8 mouse cellular contexts compared by ENCODE assay signal in genomic region chr2:160646144-160646844, GRCm38 (mm10). TPM values are rescaled to one million over a fixed set of nuclear protein-coding genes. Genes with fewer than 3 reads are reported as not detected.
DNase-seq lines count a peak whose midpoint lies in the region; ATAC-seq and TF ChIP-seq lines count a peak whose summit lies in the region.

No protein-coding gene starts in this region.

- H3K9me3 ChIP-seq in embryonic facial prominence, embryonic 10.5 days = no peaks in the 10 kb centered on the region
- H3K9me3 ChIP-seq in heart, embryonic 11.5 days (replicated peaks; ENCODE audit: control insufficient read depth, low read length) = no peaks in the 10 kb centered on the region
- no peaks in the 10 kb centered on the region for H3K9me3 ChIP-seq in kidney, embryonic 15.5 days (replicated peaks)
- no peaks in the 10 kb centered on the region for H3K9me3 ChIP-seq in liver, embryonic 15.5 days (replicated peaks)
- no peaks in the 10 kb centered on the region for H3K9me3 ChIP-seq in neural tube, embryonic 11.5 days (ENCODE audit: control insufficient read depth, low read length)
- no peaks in the 10 kb centered on the region for H3K9me3 ChIP-seq in stomach, postnatal 0 days (ENCODE audit: control insufficient read depth, low read length)

- peak overlapping the region; percentile 97 for H3K9ac ChIP-seq in heart, embryonic 11.5 days (ENCODE audit: low read depth, low read length)
- peak overlapping the region; percentile 100 for H3K9ac ChIP-seq in kidney, embryonic 15.5 days
- H3K9ac ChIP-seq in liver, embryonic 15.5 days = peak overlapping the region; percentile 100
- H3K9ac ChIP-seq in neural tube, embryonic 11.5 days (ENCODE audit: low read length) = peak overlapping the region; percentile 100
- peak overlapping the region; percentile 100 for H3K9ac ChIP-seq in stomach, postnatal 0 days (ENCODE audit: low read length)

- under 1% methylated on average over 72 of the region's 76 CpGs for WGBS in embryonic facial prominence, embryonic 10.5 days
- under 1% methylated on average over 68 of the region's 76 CpGs for WGBS in heart, embryonic 11.5 days (ENCODE audit: insufficient replicate concordance)
- under 1% methylated on average over 76 of the region's 76 CpGs for WGBS in kidney, embryonic 15.5 days
- WGBS in liver, embryonic 15.5 days (ENCODE audit: insufficient replicate concordance) = under 1% methylated on average over 75 of the region's 76 CpGs
- WGBS in neural tube, embryonic 11.5 days = under 1% methylated on average over 64 of the region's 76 CpGs
- WGBS in stomach, postnatal 0 days = under 1% methylated on average over 67 of the region's 76 CpGs

- no peaks in the 10 kb centered on the region for H3K27me3 ChIP-seq in embryonic facial prominence, embryonic 10.5 days (replicated peaks; ENCODE audit: low read depth, poor library complexity, severe bottlenecking)
- no peaks in the 10 kb centered on the region for H3K27me3 ChIP-seq in heart, embryonic 11.5 days (ENCODE audit: control insufficient read depth, insufficient read depth, low read length)
- no peaks in the 10 kb centered on the region for H3K27me3 ChIP-seq in kidney, embryonic 15.5 days
- H3K27me3 ChIP-seq in liver, embryonic 15.5 days = no peaks in the 10 kb centered on the region
- no peaks in the 10 kb centered on the region for H3K27me3 ChIP-seq in neural tube, embryonic 11.5 days (ENCODE audit: control insufficient read depth, insufficient read depth, low read length)
- H3K27me3 ChIP-seq in stomach, postnatal 0 days (ENCODE audit: control insufficient read depth, insufficient read depth, low read length) = no peaks in the 10 kb centered on the region

- peaks cover 37% of the 10 kb centered on the region for H3K4me1 ChIP-seq in embryonic facial prominence, embryonic 10.5 days
- peaks cover 8% of the 10 kb centered on the region for H3K4me1 ChIP-seq in heart, embryonic 11.5 days (ENCODE audit: control insufficient read depth, insufficient read depth, low read length)
- peaks cover 22% of the 10 kb centered on the region for H3K4me1 ChIP-seq in kidney, embryonic 15.5 days
- H3K4me1 ChIP-seq in liver, embryonic 15.5 days (replicated peaks) = peaks cover 30% of the 10 kb centered on the region
- H3K4me1 ChIP-seq in neural tube, embryonic 11.5 days (ENCODE audit: control insufficient read depth, insufficient read depth, low read length) = peaks cover 13% of the 10 kb centered on the region
- peaks cover 4% of the 10 kb centered on the region for H3K4me1 ChIP-seq in stomach, postnatal 0 days (replicated peaks; ENCODE audit: control insufficient read depth, insufficient read depth)

- H3K4me3 ChIP-seq in embryonic facial prominence, embryonic 10.5 days = peak overlapping the region; percentile 99
- H3K4me3 ChIP-seq in heart, embryonic 11.5 days (ENCODE audit: low read depth, low read length) = peak overlapping the region; percentile 94
- H3K4me3 ChIP-seq in kidney, embryonic 15.5 days (replicated peaks) = peak overlapping the region; percentile 100
- H3K4me3 ChIP-seq in liver, embryonic 15.5 days (replicated peaks) = peak overlapping the region; percentile 100
- peak overlapping the region; percentile 98 for H3K4me3 ChIP-seq in neural tube, embryonic 11.5 days (ENCODE audit: low read depth, low read length)
- H3K4me3 ChIP-seq in stomach, postnatal 0 days (ENCODE audit: low read depth, low read length) = peak overlapping the region; percentile 100

- no peak for TF ChIP-seq CTCF in stomach, postnatal 0 days (IDR thresholded peaks at IDR 0.05; ENCODE audit: low read depth)

- TF ChIP-seq EP300 in stomach, postnatal 0 days (optimal IDR thresholded peaks at IDR 0.05) = no peak

- peak; percentile 62 for ATAC-seq in heart, embryonic 11.5 days (replicated peaks; ENCODE audit: insufficient number of reproducible peaks, low FRiP score, low TSS enrichment)
- ATAC-seq in kidney, embryonic 15.5 days (replicated peaks; ENCODE audit: low FRiP score) = peak; percentile 22
- peak; percentile 53; the same call in 1 of the 2 replicates for ATAC-seq in liver, embryonic 15.5 days (ENCODE audit: insufficient read depth)
- ATAC-seq in neural tube, embryonic 11.5 days (ENCODE audit: insufficient read depth, low FRiP score, low TSS enrichment) = peak; percentile 60
- no peak for ATAC-seq in stomach, postnatal 0 days (ENCODE audit: low FRiP score, low TSS enrichment)

- H3K4me2 ChIP-seq in heart, embryonic 11.5 days = peak overlapping the region; percentile 64
- peak overlapping the region; percentile 69 for H3K4me2 ChIP-seq in kidney, embryonic 15.5 days
- peak overlapping the region; percentile 67 for H3K4me2 ChIP-seq in liver, embryonic 15.5 days
- H3K4me2 ChIP-seq in neural tube, embryonic 11.5 days (ENCODE audit: low read depth) = peak overlapping the region; percentile 42
- peak overlapping the region; percentile 47 for H3K4me2 ChIP-seq in stomach, postnatal 0 days (replicated peaks; ENCODE audit: low read depth)

- H3K27ac ChIP-seq in embryonic facial prominence, embryonic 10.5 days (replicated peaks) = peak overlapping the region; percentile 100
- peak overlapping the region; percentile 97 for H3K27ac ChIP-seq in heart, embryonic 11.5 days (ENCODE audit: low read depth, low read length)
- H3K27ac ChIP-seq in kidney, embryonic 15.5 days = peak overlapping the region; percentile 95
- H3K27ac ChIP-seq in liver, embryonic 15.5 days (replicated peaks) = peak overlapping the region; percentile 97
- H3K27ac ChIP-seq in neural tube, embryonic 11.5 days (ENCODE audit: low read depth, low read length) = peak overlapping the region; percentile 97
- peak overlapping the region; percentile 99 for H3K27ac ChIP-seq in stomach, postnatal 0 days (replicated peaks)

- DNase-seq in 416B (ENCODE audit: low read depth) = peak; percentile 62
- DNase-seq in adrenal gland, adult (ENCODE audit: inconsistent age in 2 of 2, low spot score in 1 of 2) = peak; percentile 74 to 92
- peak; percentile 78 for DNase-seq in embryonic facial prominence, embryonic 10.5 days (ENCODE audit: low spot score)
- DNase-seq in neural tube, embryonic 11.5 days (ENCODE audit: low spot score) = peak; percentile 76
- peak; percentile 65 for DNase-seq in stomach, postnatal 0 days (ENCODE audit: low spot score)

- peaks cover 9% of the 10 kb centered on the region for H3K36me3 ChIP-seq in embryonic facial prominence, embryonic 10.5 days (replicated peaks)
- H3K36me3 ChIP-seq in heart, embryonic 11.5 days (ENCODE audit: control insufficient read depth, insufficient read depth, low read length) = no peaks in the 10 kb centered on the region
- 0 out of 2 replicates have a peak, but pooled peaks cover 3% of the 10 kb centered on the region for H3K36me3 ChIP-seq in kidney, embryonic 15.5 days
- peaks cover 5% of the 10 kb centered on the region for H3K36me3 ChIP-seq in liver, embryonic 15.5 days (replicated peaks)
- H3K36me3 ChIP-seq in neural tube, embryonic 11.5 days (ENCODE audit: control insufficient read depth, insufficient read depth, low read length) = no peaks in the 10 kb centered on the region
- no peaks in the 10 kb centered on the region for H3K36me3 ChIP-seq in stomach, postnatal 0 days (ENCODE audit: control insufficient read depth, insufficient read depth, low read length)

RNA-seq across cellular contexts. Expression of gene Top1, which starts 0.6 kb away (rescaled TPM):
- 115 and 117 TPM in 2 replicates for polyA plus RNA-seq in embryonic facial prominence, embryonic 10.5 days (2016; fragmentation: Nextera tagmentation; extraction: Ambion mirVana)
- 53.2 and 65.4 TPM in 2 replicates for polyA plus RNA-seq in heart, embryonic 11.5 days (2014; fragmentation: Nextera tagmentation; extraction: Ambion mirVana)
- 92.2 and 95.1 TPM in 2 replicates for polyA plus RNA-seq in kidney, embryonic 15.5 days (2015; fragmentation: Nextera tagmentation; extraction: Ambion mirVana)
- 55.3 and 56.7 TPM in 2 replicates for polyA plus RNA-seq in liver, embryonic 15.5 days (2015; fragmentation: Nextera tagmentation; extraction: Ambion mirVana)
- polyA plus RNA-seq in neural tube, embryonic 11.5 days (2014; fragmentation: Nextera tagmentation; extraction: Ambion mirVana) = 101 and 105 TPM in 2 replicates
- polyA plus RNA-seq in stomach, postnatal 0 days (2015; fragmentation: Nextera tagmentation; extraction: Ambion mirVana) = 29.7 and 30.6 TPM in 2 replicates
